Mouse (Mus musculus) intestine, postnatal 0 days (tissue): ENCODE data around the gene Kcnma1. TPM values are rescaled to one million over a fixed set of nuclear protein-coding genes. Genes with fewer than 3 reads are reported as not detected.

Source experiments
- ATAC-seq: fragments of 200-750 bp; cut with Nextera tagmentation; 2 replicates; pipeline ENCODE4 v1.8.0; 2017; ENCODE audit warnings: mild to moderate bottlenecking, moderate TSS enrichment, moderate library complexity
- H3K27ac ChIP-seq: fragments of 300-500 bp; sonication (generic); 2 replicates; pipeline ENCODE4 v1.5.1; 2014; ENCODE audit warnings: mild to moderate bottlenecking, low read depth, low read length, moderate library complexity
- H3K27me3 ChIP-seq: fragments of 300-500 bp; sonication (generic); replicated peaks from 2 replicates; pipeline ENCODE4 v1.6.1; 2014; ENCODE audit warnings: low read length, mixed read lengths; ENCODE audit not compliant: control insufficient read depth, insufficient read depth
- H3K36me3 ChIP-seq: fragments of 300-500 bp; sonication (generic); 2 replicates; pipeline ENCODE4 v1.6.1; 2014; ENCODE audit warnings: mild to moderate bottlenecking, moderate library complexity; ENCODE audit not compliant: control insufficient read depth, insufficient read depth
- H3K4me1 ChIP-seq: fragments of 300-500 bp; sonication (generic); replicated peaks from 2 replicates; pipeline ENCODE4 v1.6.1; 2014; ENCODE audit warnings: antibody characterized with exemption, low read length, mixed read lengths; ENCODE audit not compliant: control insufficient read depth, insufficient read depth
- H3K4me2 ChIP-seq: fragments of 300-500 bp; sonication (generic); replicated peaks from 2 replicates; pipeline ENCODE4 v1.6.1; 2014; ENCODE audit warnings: low read depth, mild to moderate bottlenecking, moderate library complexity
- H3K4me3 ChIP-seq: fragments of 300-500 bp; sonication (generic); 2 replicates; pipeline ENCODE4 v1.5.1; 2014; ENCODE audit warnings: low read depth, low read length
- H3K9ac ChIP-seq: fragments of 300-500 bp; sonication (generic); 2 replicates; pipeline ENCODE4 v1.6.1; 2014; ENCODE audit warnings: mild to moderate bottlenecking, low read depth, low read length
- H3K9me3 ChIP-seq: fragments of 300-500 bp; sonication (generic); 2 replicates; pipeline ENCODE4 v1.6.1; 2016; ENCODE audit warnings: mixed run types; ENCODE audit not compliant: control insufficient read depth
- CTCF ChIP-seq: sonication (generic); IDR thresholded peaks from 2 replicates; pipeline ENCODE4 v1.5.1; 2016; ENCODE audit warnings: low read depth, mild to moderate bottlenecking, control low read depth, antibody characterized with exemption, moderate library complexity
- WGBS: fragments of 180-500 bp; shearing (Covaris S2); extraction: QIAGEN DNeasy Blood & Tissue Kit; methylation state at CpG from one replicate; pipeline ENCODE4 v1.1.7; 2014; 5-methylcytosine and 5-hydroxymethylcytosine counted together
- polyA plus RNA-seq: library from polyadenylated mRNA; unstranded; fragments of >200 nt; fragmentation: Nextera tagmentation; extraction: Ambion mirVana; gene quantifications from 2 replicates; pipeline ENCODE4 v1.2.1, GENCODE M21; 2015

The Kcnma1 gene
- polyA plus RNA-seq, 1 experiment from 2014 or later, result 6.7 TPM

GRCm38 (mm10) chr14:23626925-23627324 lies 387.4 kb downstream of the Kcnma1 start:
- no peak for TF ChIP-seq CTCF
- no peak overlapping the region for H3K27ac ChIP-seq
- no peaks in the 10 kb centered on the region for H3K36me3 ChIP-seq
- no peak for ATAC-seq
- no peaks in the 10 kb centered on the region for H3K27me3 ChIP-seq
- no peaks in the 10 kb centered on the region for H3K4me1 ChIP-seq
- H3K9ac ChIP-seq, result no peak overlapping the region
- H3K4me3 ChIP-seq, result no peak overlapping the region
- 48% methylated on average over 6 of the region's 6 CpGs for WGBS
- no peak overlapping the region for H3K4me2 ChIP-seq
- no peaks in the 10 kb centered on the region for H3K9me3 ChIP-seq

DNA sequence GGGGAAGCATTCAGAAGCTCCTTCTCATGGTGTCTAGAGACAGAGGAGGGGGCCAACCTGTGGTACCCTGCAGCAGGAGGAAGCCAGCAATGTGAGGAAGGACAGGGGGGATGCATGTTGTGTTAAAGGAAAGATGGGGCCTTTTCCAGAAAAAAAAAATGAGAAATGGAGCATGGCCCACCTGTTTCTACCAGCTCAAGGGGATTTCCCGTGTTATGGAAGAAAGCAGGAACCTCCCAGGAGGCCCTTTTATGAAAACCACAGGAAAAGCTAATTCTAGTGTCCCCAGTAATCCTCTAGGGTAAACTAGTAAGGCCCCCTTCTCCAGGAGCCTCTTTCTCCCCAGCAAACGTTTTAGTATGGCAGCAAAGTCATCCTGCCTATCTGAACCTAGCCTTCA lies 388.2 kb downstream of the Kcnma1 start:
- TF ChIP-seq CTCF, result no peak
- no peak overlapping the region for H3K27ac ChIP-seq
- ATAC-seq, result no peak
- 47% methylated on average over 2 of the region's 2 CpGs for WGBS
- no peaks in the 10 kb centered on the region for H3K9me3 ChIP-seq
- H3K4me2 ChIP-seq, result no peak overlapping the region
- H3K4me1 ChIP-seq, result no peaks in the 10 kb centered on the region
- H3K36me3 ChIP-seq, result no peaks in the 10 kb centered on the region
- no peaks in the 10 kb centered on the region for H3K27me3 ChIP-seq
- no peak overlapping the region for H3K4me3 ChIP-seq
- no peak overlapping the region for H3K9ac ChIP-seq

- H3K9me3 ChIP-seq, result no peaks in the 10 kb centered on the region
- TF ChIP-seq CTCF, result no peak
- ATAC-seq, result no peak
- no peak overlapping the region for H3K9ac ChIP-seq
- H3K36me3 ChIP-seq, result no peaks in the 10 kb centered on the region
- H3K4me3 ChIP-seq, result no peak overlapping the region
- no peak overlapping the region for H3K4me2 ChIP-seq
- H3K4me1 ChIP-seq, result no peaks in the 10 kb centered on the region
- 89% methylated on average over 6 of the region's 6 CpGs for WGBS
- no peaks in the 10 kb centered on the region for H3K27me3 ChIP-seq
- H3K27ac ChIP-seq, result no peak overlapping the region
Measured at GRCm38 (mm10) chr14:23625436-23625835, 388.9 kb downstream of the Kcnma1 start.

GRCm38 (mm10) chr14:23624455-23624854 lies 389.8 kb downstream of the Kcnma1 start:
- Histone ChIP-seq H3K27me3 (no peaks in the 10 kb centered on the region), H3K4me2 (no peak overlapping the region), H3K36me3 (no peaks in the 10 kb centered on the region), H3K9me3 (no peaks in the 10 kb centered on the region), H3K27ac (no peak overlapping the region), H3K4me3 (no peak overlapping the region), H3K9ac (no peak overlapping the region), H3K4me1 (no peaks in the 10 kb centered on the region)
- 79% methylated on average over 1 of the region's 1 CpGs for WGBS
- ATAC-seq, result no peak
- TF ChIP-seq CTCF, result no peak

- ATAC-seq, result no peak
- Histone ChIP-seq H3K27me3 (no peaks in the 10 kb centered on the region), H3K9me3 (no peaks in the 10 kb centered on the region), H3K9ac (no peak overlapping the region), H3K4me3 (no peak overlapping the region), H3K27ac (no peak overlapping the region), H3K4me2 (no peak overlapping the region), H3K4me1 (no peaks in the 10 kb centered on the region), H3K36me3 (no peaks in the 10 kb centered on the region)
- 77% methylated on average over 2 of the region's 2 CpGs for WGBS
- TF ChIP-seq CTCF, result no peak
Measured at GRCm38 (mm10) chr14:23620685-23621084, 393.6 kb downstream of the Kcnma1 start.

DNA sequence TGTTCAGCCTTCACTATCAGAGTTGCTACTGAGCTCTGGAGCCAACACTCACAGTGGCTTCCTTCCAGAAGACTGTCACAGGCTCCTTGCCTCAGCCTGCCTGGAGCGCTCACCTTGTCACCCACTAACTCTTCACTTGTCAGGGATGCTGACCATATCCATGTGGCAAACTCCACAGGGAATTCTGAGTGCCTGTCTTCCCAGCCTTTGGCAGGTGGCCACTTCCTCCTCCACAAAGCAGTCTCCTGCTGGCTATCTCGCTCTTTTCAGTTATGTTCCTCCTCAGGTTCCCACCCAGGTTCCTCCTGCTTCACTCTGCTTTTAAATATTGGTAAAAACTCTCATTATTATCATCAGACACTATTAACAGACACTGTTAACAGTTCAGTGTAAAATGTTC lies 395.3 kb downstream of the Kcnma1 start:
- H3K4me2 ChIP-seq, result no peak overlapping the region
- H3K27me3 ChIP-seq, result no peaks in the 10 kb centered on the region
- no peaks in the 10 kb centered on the region for H3K4me1 ChIP-seq
- ATAC-seq, result no peak
- H3K9me3 ChIP-seq, result no peaks in the 10 kb centered on the region
- 82% methylated on average over 2 of the region's 2 CpGs for WGBS
- H3K4me3 ChIP-seq, result no peak overlapping the region
- no peak overlapping the region for H3K27ac ChIP-seq
- H3K9ac ChIP-seq, result no peak overlapping the region
- H3K36me3 ChIP-seq, result no peaks in the 10 kb centered on the region
- TF ChIP-seq CTCF, result no peak

- ATAC-seq, result no peak
Measured at GRCm38 (mm10) chr14:23618081-23618480, 396.2 kb downstream of the Kcnma1 start.

More at GRCm38 (mm10) chr14:23618081-23618480, 396.2 kb downstream of the Kcnma1 start:
- 48% methylated on average over 1 of the region's 1 CpGs for WGBS
- no peak overlapping the region for H3K4me2 ChIP-seq
- H3K9ac ChIP-seq, result no peak overlapping the region
- TF ChIP-seq CTCF, result no peak
- H3K4me3 ChIP-seq, result no peak overlapping the region
- no peaks in the 10 kb centered on the region for H3K36me3 ChIP-seq
- no peaks in the 10 kb centered on the region for H3K9me3 ChIP-seq
- no peaks in the 10 kb centered on the region for H3K27me3 ChIP-seq
- no peaks in the 10 kb centered on the region for H3K4me1 ChIP-seq
- H3K27ac ChIP-seq, result no peak overlapping the region
